Mouse (Mus musculus) heart, adult 2 months (tissue): Measurements from ENCODE around the gene Lrrc25. TPM values are rescaled to one million over a fixed set of nuclear protein-coding genes. Genes with fewer than 3 reads are reported as not detected.

Experiments used
- DNase-seq, 2 experiments: peaks; one replicate each; pipeline ENCODE4 v3.0.0; 2021
- H3K27ac ChIP-seq: fragments of 200-600 bp; 2 replicates; pipeline ENCODE4 v1.8.1; 2022
- H3K27me3 ChIP-seq: fragments of 200-500 bp; 2 replicates; pipeline ENCODE4 v1.6.1; 2012; ENCODE audit warnings: mild to moderate bottlenecking, low read length, inconsistent platforms, mixed read lengths; ENCODE audit not compliant: control insufficient read depth, insufficient read depth
- H3K36me3 ChIP-seq: fragments of 200-500 bp; 2 replicates; pipeline ENCODE4 v1.6.1; 2012; ENCODE audit warnings: low read length, inconsistent platforms; ENCODE audit not compliant: control insufficient read depth, insufficient read depth
- H3K4me1 ChIP-seq: fragments of 200-500 bp; 2 replicates; pipeline ENCODE4 v1.6.1; 2011; ENCODE audit warnings: low read length; ENCODE audit not compliant: control insufficient read depth, insufficient read depth
- H3K4me3 ChIP-seq: fragments of 200-600 bp; 2 replicates; pipeline ENCODE4 v1.8.1; 2022
- H3K79me2 ChIP-seq: fragments of 200-500 bp; replicated peaks from 2 replicates; pipeline ENCODE4 v1.6.1; 2012; ENCODE audit warnings: mild to moderate bottlenecking, inconsistent platforms, low read length, moderate library complexity, mixed read lengths; ENCODE audit not compliant: control insufficient read depth, insufficient read depth
- H3K9ac ChIP-seq: fragments of 200-500 bp; 2 replicates; pipeline ENCODE4 v1.6.1; 2012; ENCODE audit warnings: low read depth, mild to moderate bottlenecking, control low read depth, inconsistent platforms, low read length, mixed read lengths
- CTCF ChIP-seq: fragments of 200-600 bp; IDR thresholded peaks from 2 replicates; pipeline ENCODE4 v1.8.1; 2022; ENCODE audit warnings: antibody characterized with exemption, mild to moderate bottlenecking, moderate library complexity
- EP300 ChIP-seq: fragments of 200-500 bp; IDR thresholded peaks from 2 replicates; pipeline ENCODE4 v1.6.1; 2011; ENCODE audit warnings: low read depth, low read length, control low read depth; ENCODE audit not compliant: insufficient read depth
- POLR2A ChIP-seq: fragments of 200-500 bp; IDR thresholded peaks from 2 replicates; pipeline ENCODE4 v1.6.1; 2011; ENCODE audit warnings: mild to moderate bottlenecking, low read depth, low read length, control low read depth; ENCODE audit not compliant: insufficient read depth
- WGBS: fragments of 180-500 bp; shearing (Covaris S2); methylation state at CpG from one replicate; pipeline ENCODE4 v1.1.7; 2018; 5-methylcytosine and 5-hydroxymethylcytosine counted together
- intact Hi-C: fragments of 180-260 bp; cut with DNase I; formaldehyde crosslinking; loops from one replicate; pipeline ENCODE4 v1.15.1; 2025
- polyA plus RNA-seq: library from polyadenylated mRNA; depleted of rRNA; stranded (reverse); fragments of >200 nt; gene quantifications from 2 replicates; pipeline ENCODE4 v1.2.3, GENCODE M21; 2012
- total RNA-seq, 2 experiments: library from RNA; stranded (reverse); gene quantifications; 2 replicates each; pipeline ENCODE4 v1.2.3; 2021

Gene Lrrc25
- total and polyA plus RNA-seq, 3 experiments = 1.6 to 4.5 (median 1.8) TPM

- no peak for DNase-seq
- Histone ChIP-seq H3K4me3 (no peak overlapping the region), H3K9ac (no peak overlapping the region), H3K27ac (no peak overlapping the region), H3K27me3 (no peaks in the 10 kb centered on the region), H3K36me3 (no peaks in the 10 kb centered on the region), H3K4me1 (peaks cover 2% of the 10 kb centered on the region), H3K79me2 (no peaks in the 10 kb centered on the region)
- WGBS = 85% methylated on average over 8 of the region's 8 CpGs
- intact Hi-C loops = no loop called here
- no peak for TF ChIP-seq EP300
- TF ChIP-seq CTCF = no peak
- TF ChIP-seq POLR2A = no peak
Measured at GRCm38 (mm10) chr8:70615281-70615680, 674 bp upstream of the Lrrc25 start.

DNA sequence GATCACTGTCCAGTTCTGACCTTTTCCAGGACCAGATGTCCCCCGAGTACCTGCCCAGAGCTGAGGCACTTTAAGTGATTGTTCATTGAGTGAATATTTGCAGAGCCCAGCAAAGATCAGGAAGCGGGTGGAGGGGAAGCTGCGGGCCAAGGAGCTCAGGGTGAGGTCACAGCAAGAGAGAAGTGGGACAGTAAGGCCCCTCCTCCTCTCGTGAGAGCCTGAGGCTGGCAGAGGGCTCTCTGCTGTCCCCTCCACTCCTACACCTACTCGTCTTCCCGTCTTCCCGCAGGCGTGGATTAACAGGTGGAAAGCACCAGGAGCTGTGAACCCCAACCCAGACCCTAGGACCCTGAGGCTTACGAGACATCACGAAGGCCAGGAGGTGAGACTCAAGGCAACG, 690 bp downstream of the Lrrc25 start:
- 0 out of 2 replicates have a peak, but pooled peaks have one; percentile 39 for TF ChIP-seq POLR2A
- no peak for TF ChIP-seq CTCF
- Histone ChIP-seq H3K4me1 (no peaks in the 10 kb centered on the region; the same call in 1 of the 2 replicates), H3K27ac (no peak overlapping the region; the same call in 1 of the 2 replicates), H3K27me3 (no peaks in the 10 kb centered on the region), H3K79me2 (no peaks in the 10 kb centered on the region), H3K36me3 (no peaks in the 10 kb centered on the region), H3K9ac (no peak overlapping the region), H3K4me3 (no peak overlapping the region)
- DNase-seq = peak; percentile 39 to 61
- 45% methylated on average over 11 of the region's 11 CpGs for WGBS
- intact Hi-C loops = no loop called here

DNA sequence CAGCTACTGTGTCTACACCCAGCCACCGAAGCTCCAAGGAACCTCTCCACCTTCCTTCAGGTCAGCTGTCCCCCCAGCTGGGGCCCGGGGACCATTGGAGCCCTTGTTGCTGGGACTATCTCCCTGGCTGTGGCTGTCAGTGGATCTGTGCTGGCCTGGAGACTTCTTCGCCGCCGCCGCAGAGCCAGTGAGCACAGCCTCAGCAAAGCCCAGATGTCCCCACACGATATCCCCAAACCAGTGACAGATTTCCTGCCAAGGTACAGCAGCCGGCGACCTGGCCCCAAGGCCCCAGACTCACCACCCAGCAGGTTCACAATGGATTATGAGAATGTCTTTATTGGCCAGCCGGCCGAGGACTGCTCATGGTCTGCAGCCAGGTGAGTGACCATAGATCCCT, 2.0 kb downstream of the Lrrc25 start:
- H3K9ac ChIP-seq = peak overlapping the region; percentile 16; the same call in 1 of the 2 replicates

DNA sequence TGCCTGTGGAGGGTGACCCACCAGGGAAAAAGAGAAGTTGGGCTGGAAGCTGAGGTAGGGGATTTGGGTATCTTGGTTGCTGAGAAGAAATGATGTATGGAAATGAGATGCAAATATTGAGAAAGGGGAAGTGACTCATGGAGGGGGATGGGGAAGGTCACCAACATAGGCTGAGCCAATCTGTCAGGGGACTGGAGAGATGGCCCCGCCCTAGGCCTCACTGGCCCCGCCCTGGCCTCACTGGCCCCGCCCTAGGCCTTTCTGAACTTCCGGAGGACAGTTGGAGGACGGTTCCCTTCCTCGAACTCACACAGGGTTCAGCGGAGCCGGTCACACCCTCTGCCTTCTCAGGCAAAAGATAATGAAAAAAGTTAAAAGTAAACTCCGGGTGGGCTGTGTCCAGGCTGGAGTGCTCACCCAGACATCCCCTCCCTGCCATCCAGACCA, 3.0 kb downstream of the Lrrc25 start:
- WGBS = 34% methylated on average over 9 of the region's 9 CpGs
- Histone ChIP-seq H3K27me3 (no peaks in the 10 kb centered on the region), H3K9ac (no peak overlapping the region), H3K27ac (no peak overlapping the region), H3K4me3 (no peak overlapping the region), H3K4me1 (no peaks in the 10 kb centered on the region; the same call in 1 of the 2 replicates), H3K36me3 (no peaks in the 10 kb centered on the region), H3K79me2 (no peaks in the 10 kb centered on the region)
- TF ChIP-seq CTCF (no peak), EP300 (no peak), POLR2A (no peak)
- intact Hi-C loops = no loop called here
- peak; percentile 64 to 81 for DNase-seq

More for the DNA sequence above, 2.0 kb downstream of the Lrrc25 start:
- intact Hi-C loops = no loop called here
- Histone ChIP-seq H3K36me3 (no peaks in the 10 kb centered on the region), H3K27me3 (no peaks in the 10 kb centered on the region), H3K79me2 (no peaks in the 10 kb centered on the region), H3K4me1 (no peaks in the 10 kb centered on the region; the same call in 1 of the 2 replicates), H3K4me3 (no peak overlapping the region), H3K27ac (no peak overlapping the region; the same call in 1 of the 2 replicates)
- DNase-seq = no peak
- WGBS = 75% methylated on average over 11 of the region's 11 CpGs
- TF ChIP-seq EP300 (no peak), CTCF (no peak), POLR2A (no peak)

- intact Hi-C loops = no loop called here
Measured at GRCm38 (mm10) chr8:70622220-70622619, 6.3 kb downstream of the Lrrc25 start.

DNA sequence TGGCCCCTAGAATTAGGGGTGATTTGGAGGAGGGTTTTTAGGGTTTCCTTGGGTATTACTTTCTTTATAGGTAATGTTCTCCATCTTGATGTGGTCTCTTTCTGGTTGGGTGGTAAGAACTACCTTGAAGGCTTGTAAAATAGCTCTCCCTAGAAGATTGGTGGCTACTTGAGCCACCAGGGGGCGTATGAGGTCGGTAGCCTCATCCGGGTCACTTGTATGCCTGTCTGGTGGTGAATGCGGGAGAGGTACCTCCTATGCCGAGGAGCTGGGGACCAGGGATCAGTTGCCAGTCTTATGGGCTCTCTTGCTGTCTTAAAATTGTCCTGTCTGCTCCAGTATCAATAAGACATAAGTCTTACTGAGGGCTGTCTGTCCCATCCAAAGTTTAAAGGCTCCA, 9.1 kb downstream of the Lrrc25 start:
- Histone ChIP-seq H3K79me2 (no peaks in the 10 kb centered on the region), H3K27me3 (no peaks in the 10 kb centered on the region), H3K36me3 (no peaks in the 10 kb centered on the region), H3K9ac (no peak overlapping the region), H3K4me3 (no peak overlapping the region), H3K4me1 (peaks cover 1% of the 10 kb centered on the region; the same call in 1 of the 2 replicates), H3K27ac (no peak overlapping the region)
- intact Hi-C loops = no loop called here
- TF ChIP-seq CTCF (peak; percentile 79), EP300 (0 out of 2 replicates have a peak, but pooled peaks have one; percentile 30), POLR2A (no peak)
- DNase-seq = peak; percentile 58 to 70
- WGBS = 5% methylated on average over 5 of the region's 5 CpGs

More at GRCm38 (mm10) chr8:70622220-70622619, 6.3 kb downstream of the Lrrc25 start:
- H3K4me3 ChIP-seq = no peak overlapping the region
- no peaks in the 10 kb centered on the region for H3K79me2 ChIP-seq
- H3K9ac ChIP-seq = no peak overlapping the region
- no peaks in the 10 kb centered on the region for H3K36me3 ChIP-seq
- no peak overlapping the region for H3K27ac ChIP-seq
- no peak for DNase-seq
- no peak for TF ChIP-seq POLR2A
- TF ChIP-seq CTCF = no peak
- no peak for TF ChIP-seq EP300
- no peaks in the 10 kb centered on the region; the same call in 1 of the 2 replicates for H3K4me1 ChIP-seq
- no peaks in the 10 kb centered on the region for H3K27me3 ChIP-seq
- WGBS = 57% methylated on average over 3 of the region's 3 CpGs
